Mouse (Mus musculus) midbrain, embryonic 14.5 days (tissue): ENCODE data around the gene Fzr1. TPM values are rescaled to one million over a fixed set of nuclear protein-coding genes. Genes with fewer than 3 reads are reported as not detected.

Source experiments
- ATAC-seq: fragments of 200-750 bp; cut with Nextera tagmentation; 2 replicates; pipeline ENCODE4 v1.8.0; 2017; ENCODE audit warnings: moderate number of reproducible peaks, moderate library complexity; ENCODE audit not compliant: low FRiP score, low TSS enrichment
- DNase-seq: peaks from one replicate; pipeline ENCODE4 v3.0.0-alpha.2; 2015
- H3K27ac ChIP-seq: fragments of 300-500 bp; sonication (generic); replicated peaks from 2 replicates; pipeline ENCODE4 v1.5.1; 2014; ENCODE audit warnings: mild to moderate bottlenecking, low read depth, low read length, moderate library complexity
- H3K27me3 ChIP-seq: fragments of 300-500 bp; sonication (generic); 2 replicates; pipeline ENCODE4 v1.6.1; 2014; ENCODE audit warnings: low read length, control low read depth, mixed read lengths; ENCODE audit not compliant: control insufficient read depth, insufficient read depth
- H3K36me3 ChIP-seq: fragments of 300-500 bp; sonication (generic); 2 replicates; pipeline ENCODE4 v1.6.1; 2014; ENCODE audit warnings: low read length, control low read depth; ENCODE audit not compliant: control insufficient read depth, insufficient read depth
- H3K4me1 ChIP-seq: fragments of 300-500 bp; sonication (generic); 2 replicates; pipeline ENCODE4 v1.6.1; 2014; ENCODE audit warnings: mild to moderate bottlenecking, antibody characterized with exemption, low read length, control low read depth; ENCODE audit not compliant: control insufficient read depth, insufficient read depth
- H3K4me2 ChIP-seq: fragments of 300-500 bp; sonication (generic); 2 replicates; pipeline ENCODE4 v1.6.1; 2014; ENCODE audit warnings: mild to moderate bottlenecking, low read length, moderate library complexity
- H3K4me3 ChIP-seq: fragments of 300-500 bp; sonication (generic); replicated peaks from 2 replicates; pipeline ENCODE4 v1.5.1; 2014; ENCODE audit warnings: low read depth, low read length
- H3K9ac ChIP-seq: fragments of 300-500 bp; sonication (generic); replicated peaks from 2 replicates; pipeline ENCODE4 v1.6.1; 2014; ENCODE audit warnings: mild to moderate bottlenecking, low read length, moderate library complexity
- H3K9me3 ChIP-seq: fragments of 300-500 bp; sonication (generic); 2 replicates; pipeline ENCODE4 v1.6.1; 2016; ENCODE audit warnings: low read length, control low read depth, mixed read lengths; ENCODE audit not compliant: control insufficient read depth
- WGBS: fragments of 180-500 bp; shearing (Covaris S2); extraction: QIAGEN DNeasy Blood & Tissue Kit; methylation state at CpG from one replicate; pipeline ENCODE4 v1.1.7; 2014; 5-methylcytosine and 5-hydroxymethylcytosine counted together
- polyA plus RNA-seq: library from polyadenylated mRNA; unstranded; fragments of >200 nt; fragmentation: Nextera tagmentation; extraction: Ambion mirVana; gene quantifications from 2 replicates; pipeline ENCODE4 v1.2.1, GENCODE M21; 2014

The Fzr1 gene
- polyA plus RNA-seq, 1 experiment from 2014 or later, result 122 TPM

- WGBS, result 55% methylated on average over 22 of the region's 22 CpGs
- Histone ChIP-seq H3K4me3 (no peak overlapping the region), H3K36me3 (peaks cover 27% of the 10 kb centered on the region), H3K27ac (peak overlapping the region; percentile 49), H3K4me2 (peak overlapping the region; percentile 27), H3K9me3 (no peaks in the 10 kb centered on the region), H3K27me3 (no peaks in the 10 kb centered on the region), H3K9ac (peak overlapping the region; percentile 16; the same call in 1 of the 2 replicates), H3K4me1 (peaks cover 27% of the 10 kb centered on the region)
- ATAC-seq (no peak), DNase-seq (no peak)
Measured at GRCm38 (mm10) chr10:81400371-81401204, 22.3 kb upstream of the Fzr1 start.

- Histone ChIP-seq H3K27me3 (no peaks in the 10 kb centered on the region), H3K4me3 (no peak overlapping the region), H3K9ac (no peak overlapping the region; the same call in 1 of the 2 replicates), H3K4me2 (peak overlapping the region; percentile 27), H3K9me3 (no peaks in the 10 kb centered on the region), H3K36me3 (peaks cover 26% of the 10 kb centered on the region), H3K4me1 (peaks cover 27% of the 10 kb centered on the region), H3K27ac (no peak overlapping the region)
- DNase-seq, result no peak
- WGBS, result 83% methylated on average over 18 of the region's 18 CpGs
- ATAC-seq, result no peak
Measured at GRCm38 (mm10) chr10:81399798-81400308, 21.5 kb upstream of the Fzr1 start.

GRCm38 (mm10) chr10:81399296-81399695 is 21.0 kb upstream of the Fzr1 start:
- WGBS, result 68% methylated on average over 5 of the region's 5 CpGs
- peaks cover 27% of the 10 kb centered on the region for H3K4me1 ChIP-seq
- no peak overlapping the region for H3K4me3 ChIP-seq
- ATAC-seq, result no peak
- H3K9me3 ChIP-seq, result no peaks in the 10 kb centered on the region
- no peak overlapping the region for H3K4me2 ChIP-seq
- no peak overlapping the region for H3K27ac ChIP-seq
- peaks cover 20% of the 10 kb centered on the region for H3K36me3 ChIP-seq
- H3K9ac ChIP-seq, result no peak overlapping the region
- DNase-seq, result no peak
- no peaks in the 10 kb centered on the region for H3K27me3 ChIP-seq

- Histone ChIP-seq H3K9me3 (no peaks in the 10 kb centered on the region), H3K9ac (no peak overlapping the region), H3K4me1 (peaks cover 18% of the 10 kb centered on the region), H3K27ac (no peak overlapping the region), H3K36me3 (peaks cover 14% of the 10 kb centered on the region), H3K27me3 (no peaks in the 10 kb centered on the region), H3K4me2 (no peak overlapping the region), H3K4me3 (no peak overlapping the region)
- ATAC-seq (no peak), DNase-seq (no peak)
- 46% methylated on average over 5 of the region's 5 CpGs for WGBS
Measured at GRCm38 (mm10) chr10:81396749-81397148, 18.4 kb upstream of the Fzr1 start.

- H3K4me3 ChIP-seq, result no peak overlapping the region
- peaks cover 9% of the 10 kb centered on the region; the same call in 1 of the 2 replicates for H3K4me1 ChIP-seq
- no peak overlapping the region for H3K27ac ChIP-seq
- no peak for DNase-seq
- no peak for ATAC-seq
- WGBS, result 83% methylated on average over 4 of the region's 4 CpGs
- H3K36me3 ChIP-seq, result peaks cover 14% of the 10 kb centered on the region
- H3K9ac ChIP-seq, result no peak overlapping the region
- no peaks in the 10 kb centered on the region for H3K27me3 ChIP-seq
- H3K4me2 ChIP-seq, result no peak overlapping the region
- H3K9me3 ChIP-seq, result no peaks in the 10 kb centered on the region
Measured at GRCm38 (mm10) chr10:81395865-81396264, 17.5 kb upstream of the Fzr1 start.

GRCm38 (mm10) chr10:81395127-81395526 is 16.8 kb upstream of the Fzr1 start:
- H3K36me3 ChIP-seq, result peaks cover 9% of the 10 kb centered on the region
- no peak for ATAC-seq
- no peak overlapping the region for H3K4me3 ChIP-seq
- DNase-seq, result peak; percentile 77
- H3K27ac ChIP-seq, result no peak overlapping the region
- H3K9ac ChIP-seq, result no peak overlapping the region
- 22% methylated on average over 5 of the region's 5 CpGs for WGBS
- no peak overlapping the region for H3K4me2 ChIP-seq
- no peaks in the 10 kb centered on the region for H3K27me3 ChIP-seq
- H3K9me3 ChIP-seq, result no peaks in the 10 kb centered on the region
- H3K4me1 ChIP-seq, result peaks cover 8% of the 10 kb centered on the region; the same call in 1 of the 2 replicates

- no peak for ATAC-seq
- peaks cover 8% of the 10 kb centered on the region for H3K36me3 ChIP-seq
- H3K27me3 ChIP-seq, result no peaks in the 10 kb centered on the region
- DNase-seq, result no peak
- H3K27ac ChIP-seq, result no peak overlapping the region
- H3K9ac ChIP-seq, result no peak overlapping the region; the same call in 1 of the 2 replicates
- peaks cover 8% of the 10 kb centered on the region; the same call in 1 of the 2 replicates for H3K4me1 ChIP-seq
- peak overlapping the region; percentile 28 for H3K4me2 ChIP-seq
- no peaks in the 10 kb centered on the region for H3K9me3 ChIP-seq
- WGBS, result 7% methylated on average over 19 of the region's 19 CpGs
- no peak overlapping the region for H3K4me3 ChIP-seq
Measured at GRCm38 (mm10) chr10:81393456-81394063, 15.2 kb upstream of the Fzr1 start.

GRCm38 (mm10) chr10:81392781-81393185 is 14.5 kb upstream of the Fzr1 start, which contains the start of gene Smim24:
TSS of gene Smim24 (plus strand) at chr10:81393051.
- ATAC-seq (no peak), DNase-seq (no peak)
- peaks cover 15% of the 10 kb centered on the region for H3K36me3 ChIP-seq
- no peak within 1 kb of the TSS for H3K27ac ChIP-seq
- no peaks in the 10 kb centered on the region for H3K27me3 ChIP-seq
- no peak within 1 kb of the TSS; the same call in 1 of the 2 replicates for H3K9ac ChIP-seq
- H3K4me2 ChIP-seq, result peak within 1 kb of the TSS; percentile 28
- H3K9me3 ChIP-seq, result no peaks in the 10 kb centered on the region
- WGBS, result 71% methylated on average over 14 of the region's 14 CpGs
- no peak within 1 kb of the TSS for H3K4me3 ChIP-seq
- H3K4me1 ChIP-seq, result peaks cover 8% of the 10 kb centered on the region; the same call in 1 of the 2 replicates
